Mouse (Mus musculus) brain, adult 2 months (tissue): ENCODE data around the gene Slc4a10.

Experiments
- DNase-seq: peaks from one replicate; pipeline ENCODE4 v3.0.0; 2011; ENCODE audit warnings: low read depth, low spot score

Slc4a10 gene

GRCm38 (mm10) chr2:62346771-62347170, 300.5 kb downstream of the Slc4a10 start:
- no peak for DNase-seq

GRCm38 (mm10) chr2:62347762-62348161, 301.5 kb downstream of the Slc4a10 start:
- DNase-seq, result no peak

- no peak for DNase-seq
Observed at GRCm38 (mm10) chr2:62352035-62352434, 305.8 kb downstream of the Slc4a10 start.

- DNase-seq, result no peak
Observed at GRCm38 (mm10) chr2:62355766-62356165, 309.5 kb downstream of the Slc4a10 start.

- no peak for DNase-seq
Observed at GRCm38 (mm10) chr2:62356606-62357005, 310.3 kb downstream of the Slc4a10 start.

- DNase-seq, result peak; percentile 76
Observed at GRCm38 (mm10) chr2:62357259-62357658, 311.0 kb downstream of the Slc4a10 start.

- no peak for DNase-seq
Observed at GRCm38 (mm10) chr2:62360872-62361271, 314.6 kb downstream of the Slc4a10 start.

GRCm38 (mm10) chr2:62361514-62361913, 315.3 kb downstream of the Slc4a10 start:
- peak; percentile 63 for DNase-seq

- no peak for DNase-seq
Observed at GRCm38 (mm10) chr2:62362211-62362610, 315.9 kb downstream of the Slc4a10 start.

- DNase-seq, result no peak
Observed at GRCm38 (mm10) chr2:62363606-62364005, 317.3 kb downstream of the Slc4a10 start.

- peak; percentile 61 for DNase-seq
Observed at GRCm38 (mm10) chr2:62368349-62369053, 322.2 kb downstream of the Slc4a10 start.

GRCm38 (mm10) chr2:62370048-62370447, 323.8 kb downstream of the Slc4a10 start:
- no peak for DNase-seq

GRCm38 (mm10) chr2:62373692-62374091, 327.4 kb downstream of the Slc4a10 start:
- DNase-seq, result peak; percentile 53
